Mouse (Mus musculus) embryonic fibroblast, embryonic 13.5 days (primary cell): ENCODE data around the gene Ptprn2.

Source experiments
- CTCF ChIP-seq: IDR thresholded peaks from 2 replicates; pipeline ENCODE4 v1.5.1; 2011; ENCODE audit warnings: mild to moderate bottlenecking, control low read depth, low read length, moderate library complexity, borderline replicate concordance; ENCODE audit not compliant: insufficient read depth
- POLR2A ChIP-seq: IDR thresholded peaks from 2 replicates; pipeline ENCODE4 v1.6.1; 2011; ENCODE audit warnings: low read depth, mild to moderate bottlenecking, control low read depth, low read length, moderate library complexity

DNA sequence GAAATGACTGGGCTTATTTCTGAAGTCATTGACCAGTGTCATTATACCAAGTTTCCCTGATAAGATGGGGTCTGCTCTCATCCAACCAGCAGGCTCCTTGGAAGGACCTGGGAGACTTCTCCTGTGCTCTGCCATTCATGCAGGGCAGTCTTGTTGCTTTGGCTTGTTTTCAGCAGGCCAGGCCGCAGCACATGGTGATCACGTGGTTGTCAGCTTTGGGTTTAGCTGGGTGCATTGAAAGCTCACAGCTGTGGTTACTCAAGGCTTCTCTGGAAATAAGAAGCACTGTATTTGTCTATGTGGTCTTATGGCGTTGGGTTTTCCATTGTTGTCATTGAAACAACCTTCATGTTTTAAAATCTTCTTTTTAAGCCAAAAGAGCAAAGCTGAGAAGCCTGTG lies 678.3 kb downstream of the Ptprn2 start:
- TF ChIP-seq CTCF (no peak), POLR2A (no peak)
